Mouse (Mus musculus): Measurements from ENCODE around the gene Crk.

DNA sequence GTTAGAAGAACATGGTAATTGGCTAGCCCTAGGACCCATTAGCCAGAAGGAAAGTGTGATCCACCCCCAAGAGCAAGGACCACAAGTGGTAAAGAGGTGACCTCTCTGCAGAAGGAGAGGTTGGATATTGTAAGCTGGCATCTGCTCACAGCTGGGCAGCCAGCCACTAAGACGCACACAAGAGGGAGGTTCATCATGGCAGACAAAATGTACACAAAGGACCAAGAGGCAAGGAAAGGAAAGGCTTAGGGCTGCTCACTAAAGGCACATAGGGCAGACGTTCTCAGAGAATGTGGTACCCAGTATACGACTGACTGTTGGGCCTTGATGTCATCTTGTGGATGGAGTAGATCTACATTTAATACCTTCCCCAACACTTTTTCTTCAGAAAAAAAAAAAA, 4.2 kb upstream of the Crk start:
- TF ChIP-seq CTCF (IDR thresholded peaks at IDR 0.05; ENCODE audit: borderline replicate concordance, insufficient read depth, low read depth, low read length) (no peak), POLR2A (IDR thresholded peaks at IDR 0.05; ENCODE audit: borderline replicate concordance, insufficient read depth, low read length) (no peak)

Data from cerebellum, adult 2 months (tissue).